Mouse (Mus musculus) cerebellum, adult 2 months (tissue): Measurements from ENCODE around the gene Dusp16. TPM values are rescaled to one million over a fixed set of nuclear protein-coding genes. Genes with fewer than 3 reads are reported as not detected.
A peak's percentile ranks its signal among the peaks of the same experiment; 100 is the strongest.

Experiments
- DNase-seq, 2 experiments: peaks; one replicate each; pipeline ENCODE4 v3.0.0; 2021
- H3K27ac ChIP-seq: fragments of 200-500 bp; 2 replicates; pipeline ENCODE4 v1.5.1; 2012; ENCODE audit warnings: low read length, control low read depth, inconsistent platforms; ENCODE audit not compliant: insufficient read depth
- H3K27me3 ChIP-seq: fragments of 200-500 bp; 2 replicates; pipeline ENCODE4 v1.6.1; 2012; ENCODE audit warnings: inconsistent platforms, mild to moderate bottlenecking, low read length, moderate library complexity; ENCODE audit not compliant: control insufficient read depth, insufficient read depth
- H3K4me1 ChIP-seq: fragments of 200-500 bp; 2 replicates; pipeline ENCODE4 v1.6.1; 2011; ENCODE audit warnings: low read length; ENCODE audit not compliant: control insufficient read depth, insufficient read depth
- H3K4me3 ChIP-seq: fragments of 200-500 bp; replicated peaks from 2 replicates; pipeline ENCODE3; 2011; ENCODE audit warnings: mild to moderate bottlenecking, low read depth, low read length, control low read depth; ENCODE audit not compliant: insufficient read depth
- CTCF ChIP-seq: fragments of 200-500 bp; IDR thresholded peaks from 2 replicates; pipeline ENCODE4 v1.5.1; 2011; ENCODE audit warnings: low read depth, mild to moderate bottlenecking, control low read depth, low read length, moderate library complexity, borderline replicate concordance; ENCODE audit not compliant: insufficient read depth
- POLR2A ChIP-seq: fragments of 200-500 bp; IDR thresholded peaks from 2 replicates; pipeline ENCODE4 v1.6.1; 2011; ENCODE audit warnings: low read length, control low read depth, borderline replicate concordance; ENCODE audit not compliant: insufficient read depth
- WGBS: fragments of 180-500 bp; shearing (Covaris S2); methylation state at CpG from one replicate; pipeline ENCODE4 v1.1.7; 2018; 5-methylcytosine and 5-hydroxymethylcytosine counted together
- polyA plus RNA-seq: library from polyadenylated mRNA; depleted of rRNA; stranded (reverse); fragments of >200 nt; gene quantifications from 2 replicates; pipeline ENCODE4 v1.2.3, GENCODE M21; 2012; rRNA removed

Gene Dusp16
- 18.8 and 19.8 TPM in 2 replicates for polyA plus RNA-seq

- H3K4me3 ChIP-seq: peak within 1 kb of the TSS; percentile 99
- H3K27me3 ChIP-seq: no peaks in the 10 kb centered on the region
- H3K4me1 ChIP-seq: peaks cover 5% of the 10 kb centered on the region; the same call in 1 of the 2 replicates
- H3K27ac ChIP-seq: peak within 1 kb of the TSS; percentile 99
- 2% methylated on average over 108 of the region's 108 CpGs for WGBS
- TF ChIP-seq CTCF (no peak), POLR2A (no peak)
- DNase-seq: peak; percentile 88 to 95
Measured at GRCm38 (mm10) chr6:134792141-134793045, at the start of gene Dusp16. Gene Dusp16, minus strand, starts transcription at chr6:134792625.

- Histone ChIP-seq H3K4me3 (no peak overlapping the region), H3K27ac (no peak overlapping the region), H3K27me3 (no peaks in the 10 kb centered on the region), H3K4me1 (no peaks in the 10 kb centered on the region)
- TF ChIP-seq CTCF (no peak), POLR2A (no peak)
- 69% methylated on average over 2 of the region's 2 CpGs for WGBS
- DNase-seq: no peak
Measured at GRCm38 (mm10) chr6:134840346-134840745, 47.9 kb upstream of the Dusp16 start.

GRCm38 (mm10) chr6:134838111-134838510, 45.7 kb upstream of the Dusp16 start:
- DNase-seq: no peak
- WGBS: 94% methylated on average over 4 of the region's 4 CpGs
- no peak for TF ChIP-seq POLR2A
- no peak for TF ChIP-seq CTCF
- H3K27me3 ChIP-seq: no peaks in the 10 kb centered on the region
- no peak overlapping the region for H3K27ac ChIP-seq
- no peak overlapping the region for H3K4me3 ChIP-seq
- H3K4me1 ChIP-seq: no peaks in the 10 kb centered on the region

- WGBS: 84% methylated on average over 9 of the region's 9 CpGs
- TF ChIP-seq CTCF (no peak), POLR2A (no peak)
- Histone ChIP-seq H3K27ac (no peak overlapping the region), H3K4me1 (no peaks in the 10 kb centered on the region), H3K4me3 (no peak overlapping the region), H3K27me3 (no peaks in the 10 kb centered on the region)
- no peak for DNase-seq
Measured at GRCm38 (mm10) chr6:134834585-134835251, 42.3 kb upstream of the Dusp16 start.

- H3K4me3 ChIP-seq: peak overlapping the region; percentile 82
- H3K27ac ChIP-seq: no peak overlapping the region
- H3K4me1 ChIP-seq: no peaks in the 10 kb centered on the region; the same call in 1 of the 2 replicates
- TF ChIP-seq CTCF (no peak), POLR2A (no peak)
- no peaks in the 10 kb centered on the region for H3K27me3 ChIP-seq
- 4% methylated on average over 10 of the region's 10 CpGs for WGBS
- DNase-seq: no peak
Measured at GRCm38 (mm10) chr6:134830776-134831175, 38.4 kb upstream of the Dusp16 start.

GRCm38 (mm10) chr6:134829786-134830700, 37.6 kb upstream of the Dusp16 start, which contains the start of gene Crebl2:
Gene Crebl2, plus strand, starts transcription at chr6:134830154.
- TF ChIP-seq POLR2A (peak; percentile 55; the same call in 1 of the 2 replicates), CTCF (no peak)
- H3K27ac ChIP-seq: peak within 1 kb of the TSS; percentile 78
- H3K4me1 ChIP-seq: no peaks in the 10 kb centered on the region; the same call in 1 of the 2 replicates
- WGBS: under 1% methylated on average over 58 of the region's 58 CpGs
- DNase-seq: peak; percentile 100
- H3K27me3 ChIP-seq: no peaks in the 10 kb centered on the region
- peak within 1 kb of the TSS; percentile 85 for H3K4me3 ChIP-seq

- TF ChIP-seq POLR2A (no peak), CTCF (peak; percentile 52; the same call in 1 of the 2 replicates)
- no peak overlapping the region for H3K4me3 ChIP-seq
- no peak overlapping the region for H3K27ac ChIP-seq
- no peak for DNase-seq
- WGBS: 70% methylated on average over 10 of the region's 10 CpGs
- H3K27me3 ChIP-seq: no peaks in the 10 kb centered on the region
- no peaks in the 10 kb centered on the region for H3K4me1 ChIP-seq
Measured at GRCm38 (mm10) chr6:134822844-134823243, 30.4 kb upstream of the Dusp16 start.
